Mouse (Mus musculus) natural killer cell, adult 2 months (primary cell): ENCODE measurements around the gene Bnip3.

Experiments used
- DNase-seq, 2 experiments: peaks; one replicate each; pipeline ENCODE4 v3.0.0; 2022; ENCODE audit warnings: low spot score in 2 of 2

The Bnip3 gene

DNA sequence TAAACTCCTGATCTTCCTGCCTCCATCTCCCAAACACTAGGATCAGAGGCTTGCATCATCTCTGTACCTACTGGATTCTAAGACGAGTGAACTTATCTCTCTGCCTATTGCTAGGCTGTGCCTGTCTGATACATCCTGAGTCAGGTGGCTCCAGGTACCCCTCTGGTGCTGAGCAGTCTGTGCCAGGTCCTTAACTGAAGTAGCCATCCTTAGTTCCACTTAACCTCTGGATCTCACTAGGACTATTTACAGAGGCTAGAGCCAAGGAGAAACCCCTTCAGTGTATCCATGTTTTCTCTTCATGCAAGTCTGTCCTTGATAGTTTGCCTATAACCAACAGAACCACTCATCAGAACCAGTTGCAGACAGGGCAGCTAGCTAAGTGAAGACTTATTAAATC lies 2.9 kb downstream of the Bnip3 start:
- DNase-seq = no peak

GRCm38 (mm10) chr7:138903886-138904435 lies 5.4 kb downstream of the Bnip3 start:
- no peak for DNase-seq

DNA sequence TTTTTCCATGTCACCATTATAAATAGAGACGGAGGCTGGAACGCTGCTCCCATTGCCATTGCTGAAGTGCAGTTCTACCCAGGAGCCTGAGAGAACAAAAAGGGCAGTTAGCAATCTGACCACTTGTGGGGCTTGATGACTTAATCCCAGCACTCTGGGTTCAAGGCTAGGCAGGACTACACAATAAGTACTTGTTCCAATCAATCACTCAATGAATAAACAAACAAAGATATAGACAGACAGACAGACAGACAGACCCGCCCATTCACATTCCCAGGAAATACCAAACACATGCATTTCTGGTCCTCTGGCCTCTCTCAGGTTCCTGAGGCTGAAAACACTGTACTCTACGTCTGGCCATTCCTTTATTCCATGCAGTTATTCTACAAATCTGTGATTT lies 10.6 kb downstream of the Bnip3 start:
- DNase-seq = no peak

- no peak for DNase-seq
Observed at GRCm38 (mm10) chr7:138898122-138898521, 11.2 kb downstream of the Bnip3 start.

- no peak for DNase-seq
Observed at GRCm38 (mm10) chr7:138885365-138886289, 23.7 kb downstream of the Bnip3 start.

DNA sequence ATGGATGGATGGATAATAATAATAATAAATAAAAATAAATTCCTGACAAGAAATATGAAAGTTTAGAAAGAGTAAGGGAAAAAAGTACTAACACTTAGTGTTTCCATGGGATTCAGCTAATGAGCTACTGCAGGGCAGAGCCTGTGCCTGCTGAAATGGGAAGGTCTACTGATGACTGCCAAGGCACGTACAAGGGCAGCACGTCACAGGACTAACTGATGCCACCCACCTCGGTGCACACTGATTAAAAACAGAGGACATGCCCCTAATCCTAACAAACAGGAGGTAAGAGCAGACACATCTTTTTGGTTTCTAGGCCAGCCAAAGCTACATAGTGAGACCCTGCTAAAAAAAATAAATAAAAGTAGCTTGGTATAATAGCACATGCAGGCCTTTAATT lies 25.6 kb downstream of the Bnip3 start:
- no peak for DNase-seq

- no peak for DNase-seq
Observed at GRCm38 (mm10) chr7:138875031-138875430, 34.3 kb downstream of the Bnip3 start.

DNA sequence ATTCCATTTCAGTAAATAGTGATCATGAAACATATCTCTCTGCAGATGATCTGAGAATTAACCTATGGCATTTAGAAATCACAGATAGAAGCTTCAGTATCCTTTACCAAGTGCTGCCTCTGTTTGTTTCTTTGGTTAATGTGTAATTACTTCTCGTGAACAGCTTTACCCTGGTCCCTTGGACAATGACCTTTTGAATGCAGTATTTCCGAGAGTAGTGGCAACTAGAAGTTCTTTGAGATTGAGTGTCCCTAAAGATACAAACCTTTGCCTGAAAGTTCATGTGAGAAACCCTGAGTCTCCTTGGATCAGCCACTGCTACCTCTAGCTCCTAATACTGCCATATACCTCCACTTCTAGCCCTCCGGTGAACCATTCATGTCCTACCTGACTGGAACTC lies 36.4 kb downstream of the Bnip3 start:
- no peak for DNase-seq

- no peak for DNase-seq
Observed at GRCm38 (mm10) chr7:138868316-138868715, 41.0 kb downstream of the Bnip3 start.

DNA sequence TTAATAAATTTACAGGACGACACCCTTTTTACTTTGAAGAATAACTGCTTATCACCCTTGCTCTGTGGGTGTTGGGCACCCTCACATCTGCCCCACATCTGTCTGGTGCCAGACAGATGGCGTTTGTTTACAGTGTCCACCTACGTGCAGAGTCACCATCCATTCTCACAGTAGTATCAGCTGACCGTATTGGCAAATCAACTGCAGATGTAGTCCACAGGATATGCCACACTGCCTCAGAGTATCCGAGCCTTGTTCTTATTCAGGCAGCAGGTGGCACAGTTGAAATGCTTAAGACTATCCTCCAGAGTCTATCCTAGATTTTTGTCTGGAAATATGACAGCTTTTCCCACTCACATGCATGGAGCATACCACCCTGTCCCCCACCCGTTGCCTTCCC lies 42.0 kb downstream of the Bnip3 start:
- no peak for DNase-seq

GRCm38 (mm10) chr7:138864776-138865175 lies 44.5 kb downstream of the Bnip3 start:
- DNase-seq = no peak

- no peak for DNase-seq
Observed at GRCm38 (mm10) chr7:138863950-138864572, 45.3 kb downstream of the Bnip3 start.

DNA sequence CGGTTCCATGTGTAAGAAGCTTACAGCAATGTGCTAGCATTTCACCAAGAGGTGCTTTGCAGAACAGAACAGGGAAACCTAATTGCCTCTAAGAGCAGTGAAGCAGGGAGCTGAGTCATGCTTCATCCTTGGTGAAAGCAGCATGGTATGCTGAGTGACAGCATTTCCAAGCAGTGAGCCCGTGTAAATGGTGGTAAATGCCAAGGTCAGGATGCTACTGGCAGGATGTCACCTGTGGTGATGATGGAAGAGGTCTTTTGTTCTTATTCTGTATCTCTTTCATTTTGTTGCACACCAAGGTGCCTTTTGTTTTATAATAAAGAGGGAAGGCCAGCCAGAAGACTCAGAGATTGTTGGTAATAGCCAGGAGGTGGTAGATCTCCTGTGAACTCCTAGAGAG lies 52.6 kb downstream of the Bnip3 start:
- no peak for DNase-seq

DNA sequence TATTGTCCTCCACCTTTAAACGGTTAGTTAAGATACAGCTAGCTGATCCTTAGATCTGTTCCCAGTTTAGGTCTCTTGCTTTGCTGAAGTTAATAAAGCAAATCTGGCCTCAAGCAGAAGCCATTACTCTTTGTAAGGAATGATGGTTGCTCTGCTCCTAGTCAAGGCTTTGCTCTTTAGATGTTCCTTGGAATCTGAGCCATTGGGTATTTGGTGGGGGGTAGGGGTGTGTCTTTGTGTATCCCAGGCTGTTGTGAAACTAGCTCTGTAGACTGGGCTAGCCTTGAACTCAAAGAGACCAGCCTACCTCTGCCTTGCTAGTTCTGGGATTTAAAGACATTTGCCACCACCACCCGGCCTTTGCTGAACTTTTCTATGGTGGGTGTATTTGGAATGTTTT lies 55.1 kb downstream of the Bnip3 start:
- DNase-seq = no peak

GRCm38 (mm10) chr7:138853417-138854031 lies 55.8 kb downstream of the Bnip3 start:
- DNase-seq = no peak

- no peak for DNase-seq
Observed at GRCm38 (mm10) chr7:138850083-138850482, 59.2 kb downstream of the Bnip3 start.

DNA sequence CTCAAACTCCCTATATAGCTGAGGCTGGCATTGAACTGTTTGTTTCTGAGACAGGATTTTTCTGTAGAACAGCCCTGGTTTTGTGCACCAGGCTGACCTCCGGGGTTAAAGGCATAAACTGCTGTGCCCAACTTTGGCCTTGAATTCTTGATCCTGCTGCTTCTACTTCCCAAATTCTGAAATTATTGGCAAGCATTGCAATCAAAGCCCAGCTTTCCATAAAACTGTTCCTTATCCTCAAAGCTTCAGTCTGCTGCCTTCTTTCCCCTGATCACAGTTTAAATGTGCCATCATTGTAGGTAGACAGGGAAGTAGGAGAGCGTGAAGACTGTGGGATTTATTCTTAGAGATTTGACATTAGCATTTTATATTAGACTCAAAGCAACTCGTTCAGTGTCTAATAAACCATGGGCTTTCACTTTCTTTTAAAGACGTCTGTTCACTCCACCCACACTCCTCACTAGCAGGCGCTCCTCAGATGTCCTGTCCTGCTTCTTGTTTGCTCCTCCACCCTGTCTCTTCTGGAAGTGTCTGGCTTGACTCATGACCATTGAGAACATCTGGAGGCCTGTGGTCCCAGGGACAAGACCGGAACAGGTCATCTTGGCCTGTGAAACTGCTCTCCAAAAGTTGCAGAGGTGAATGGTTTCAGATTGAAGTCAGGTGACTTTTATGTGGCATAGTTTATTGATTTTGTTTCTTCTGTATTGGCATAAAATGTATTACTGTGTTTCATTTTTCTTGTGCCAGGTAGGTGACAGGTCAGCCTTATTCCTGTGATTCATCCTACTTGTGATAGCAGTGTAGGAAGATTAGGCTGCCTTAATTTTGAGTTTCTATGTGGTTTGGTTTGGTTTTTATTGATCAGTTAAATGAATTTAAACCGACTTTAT lies 61.0 kb downstream of the Bnip3 start:
- DNase-seq = no peak

GRCm38 (mm10) chr7:138847316-138848027 lies 61.8 kb downstream of the Bnip3 start:
- no peak for DNase-seq

DNA sequence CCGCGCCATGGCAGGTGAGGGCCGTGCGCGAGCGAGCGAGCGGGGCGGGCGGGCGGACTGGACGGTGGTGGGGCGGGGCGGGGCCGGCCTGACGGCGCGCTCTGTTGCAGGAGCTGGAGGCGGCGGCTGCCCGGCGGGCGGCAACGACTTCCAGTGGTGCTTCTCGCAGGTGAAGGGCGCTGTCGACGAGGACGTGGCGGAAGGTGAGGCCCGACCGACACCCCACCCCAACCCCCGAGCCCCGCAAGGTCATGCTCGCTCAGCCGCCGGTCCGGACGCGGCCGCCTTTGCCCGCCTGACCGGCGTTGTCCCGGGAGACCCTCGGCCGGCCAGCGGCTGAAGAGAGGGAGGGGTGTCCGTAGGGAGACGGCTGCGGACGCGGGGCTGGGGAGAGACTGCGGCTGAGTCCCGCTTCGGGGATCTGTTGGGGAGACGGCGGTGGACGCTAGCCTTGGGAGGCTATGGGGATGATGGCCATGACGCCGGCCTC lies 62.8 kb downstream of the Bnip3 start:
- DNase-seq = no peak

DNA sequence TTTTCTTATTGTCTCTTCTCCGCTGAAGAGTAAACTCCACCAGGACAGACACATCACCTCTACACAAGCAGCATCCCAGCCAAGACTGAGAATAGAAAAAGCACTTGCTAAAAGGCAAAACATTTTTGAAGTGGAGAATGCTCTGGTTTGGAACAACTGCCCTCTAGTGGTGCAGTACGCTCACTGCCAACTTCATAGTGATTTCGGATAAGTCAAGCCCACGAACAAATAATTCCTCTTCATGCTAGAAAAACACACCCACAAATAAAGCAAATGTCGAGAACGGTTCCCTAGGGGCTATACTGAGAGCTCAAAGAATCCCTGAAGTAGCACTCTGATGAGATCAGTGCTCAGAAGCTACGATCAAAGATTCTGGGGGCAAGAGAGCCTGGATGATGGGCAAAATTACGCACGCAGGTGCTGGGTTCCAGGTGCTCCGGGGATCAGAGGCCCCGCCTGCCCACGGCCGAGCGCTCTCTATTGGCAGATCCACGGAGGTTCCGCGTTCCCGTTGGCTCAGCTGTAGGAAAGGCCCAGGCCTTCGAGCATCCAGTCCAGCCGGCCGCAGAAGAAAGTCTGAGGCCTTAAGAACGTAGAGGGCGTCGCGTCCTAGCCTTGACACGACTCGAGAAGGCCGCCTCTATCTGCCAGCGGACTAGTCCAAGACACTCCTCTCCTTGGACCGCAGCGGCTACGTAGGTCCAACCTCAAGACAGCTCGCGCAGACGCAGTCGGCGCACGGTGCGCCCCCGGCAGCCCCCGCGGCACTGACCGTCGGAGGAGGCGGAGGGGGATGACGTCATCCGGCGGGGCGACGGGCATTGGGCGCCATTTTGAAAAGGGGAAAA lies 63.6 kb downstream of the Bnip3 start, which contains the start of the genes Ppp2r2d and Mapk1ip1:
Gene Ppp2r2d, plus strand, starts transcription at position 536 of the 848 bp plus-strand sequence.
Gene Mapk1ip1, minus strand, starts transcription at position 730 of the 848 bp plus-strand sequence.
- peak; percentile 97 for DNase-seq
